Mouse (Mus musculus): ENCODE results near the gene Gpr158.

Gpr158 gene

DNA sequence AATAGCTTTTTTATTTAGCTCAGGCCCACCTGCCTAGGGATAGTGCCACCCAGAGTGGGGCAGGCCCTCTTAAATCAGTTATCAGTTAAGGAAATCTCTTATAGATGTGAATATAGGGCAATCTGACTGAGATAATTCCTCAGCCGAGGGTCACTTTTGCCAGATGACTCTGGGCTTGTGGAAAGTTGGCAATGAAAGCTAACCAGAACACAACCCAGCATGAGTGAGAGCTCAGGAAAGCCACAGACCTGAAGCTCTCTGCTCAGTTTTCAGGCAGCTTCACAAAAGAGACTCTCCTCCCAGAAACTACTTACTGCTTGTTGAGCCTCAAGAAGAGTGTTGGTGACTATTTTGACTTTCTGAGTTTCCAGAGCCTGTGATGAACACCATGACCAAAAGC is 264.8 kb downstream of the Gpr158 start:
- no peak for DNase-seq (ENCODE audit: low spot score)

GRCm38 (mm10) chr2:21665721-21666120 is 298.4 kb downstream of the Gpr158 start:
- no peak for DNase-seq (ENCODE audit: low spot score)

DNA sequence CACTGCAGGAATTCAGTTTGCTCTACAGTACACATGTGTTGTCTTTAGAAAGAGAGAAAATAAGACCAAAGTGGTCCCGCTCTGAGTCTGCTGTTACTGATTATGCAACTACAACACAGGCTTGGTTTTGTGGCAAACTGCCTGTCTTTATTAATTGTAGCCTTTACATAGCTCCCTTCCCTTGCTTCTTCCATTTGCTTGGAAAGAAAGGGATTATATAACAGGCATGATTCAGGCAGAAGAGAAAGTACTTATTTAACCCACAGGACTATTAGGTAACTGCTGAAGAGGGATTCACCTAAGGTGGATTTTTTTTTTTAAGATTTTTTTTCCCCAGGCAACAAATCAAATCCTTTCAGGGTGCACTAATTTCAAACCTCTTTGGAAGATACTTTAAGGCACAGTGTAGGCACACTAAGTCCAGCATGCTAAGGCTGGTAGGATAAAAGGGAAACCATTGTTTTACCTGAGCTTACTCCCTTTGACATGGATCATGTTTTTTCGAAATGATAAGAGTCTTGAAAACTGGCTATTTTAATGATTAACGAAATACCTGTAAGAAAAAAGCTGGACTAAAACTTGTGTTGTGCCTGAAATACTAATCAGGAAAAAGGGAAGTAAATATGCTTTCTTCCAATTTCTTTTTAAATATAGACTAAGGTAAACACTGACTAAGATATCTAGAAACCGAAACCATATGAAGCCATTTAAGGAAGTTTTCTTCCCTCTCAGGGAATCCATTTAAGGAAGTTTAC is 308.9 kb downstream of the Gpr158 start:
- DNase-seq (ENCODE audit: low spot score) = no peak

- DNase-seq (ENCODE audit: low spot score) = no peak
These were observed 309.4 kb downstream of the Gpr158 start for GRCm38 (mm10) chr2:21676839-21677123.

DNA sequence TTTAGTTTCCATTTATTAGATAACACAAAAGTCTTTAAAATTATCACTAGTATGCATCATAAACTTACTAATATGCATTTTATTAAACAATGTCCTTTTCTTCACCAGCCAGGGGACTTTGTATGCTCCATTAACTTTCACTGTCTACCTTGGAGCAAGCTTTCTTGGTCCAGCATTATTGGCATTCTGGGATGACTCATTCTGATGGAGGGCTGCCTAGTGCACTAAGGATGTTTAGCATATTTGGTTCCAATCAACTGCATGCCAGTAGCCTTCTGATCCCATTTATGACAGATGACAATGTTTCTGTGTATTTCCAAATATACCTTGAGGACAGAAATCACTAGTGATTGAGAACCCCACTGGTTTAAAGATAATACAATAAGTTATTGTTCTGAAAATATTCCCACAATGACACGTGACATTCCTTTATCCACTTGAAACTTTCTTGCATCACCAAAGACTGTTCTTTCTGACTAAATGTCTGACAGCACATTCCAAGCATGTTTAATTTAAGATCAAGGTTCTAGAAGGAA is 313.5 kb downstream of the Gpr158 start:
- DNase-seq (ENCODE audit: low spot score) = no peak

DNA sequence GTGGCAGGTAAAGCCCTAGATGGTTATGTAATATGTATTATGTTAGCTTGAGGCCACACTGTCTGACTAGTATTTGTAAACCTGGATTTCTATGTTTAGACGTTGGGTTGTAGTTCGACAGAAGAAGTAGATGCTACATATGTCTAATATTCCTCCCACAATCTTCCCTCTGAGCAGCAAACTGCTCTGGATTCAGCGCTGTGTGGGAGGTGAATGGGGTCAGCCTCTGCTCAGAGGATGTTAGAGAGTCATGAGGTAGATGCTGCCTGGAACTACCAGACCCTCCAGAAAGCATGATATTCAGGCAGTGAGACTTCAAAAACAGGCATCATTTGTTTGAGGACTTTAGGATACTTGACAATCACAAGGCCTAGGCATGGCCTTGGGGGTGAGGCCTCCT is 317.4 kb downstream of the Gpr158 start:
- DNase-seq (ENCODE audit: low spot score) = no peak

- DNase-seq (ENCODE audit: low spot score) = no peak
These were observed 325.8 kb downstream of the Gpr158 start for GRCm38 (mm10) chr2:21693128-21693527.

- no peak for DNase-seq (ENCODE audit: low spot score)
These were observed 326.7 kb downstream of the Gpr158 start for GRCm38 (mm10) chr2:21693807-21694594.

GRCm38 (mm10) chr2:21728075-21728474 is 360.7 kb downstream of the Gpr158 start:
- no peak for DNase-seq (ENCODE audit: low spot score)

- no peak for DNase-seq (ENCODE audit: low spot score)
These were observed 416.4 kb downstream of the Gpr158 start for GRCm38 (mm10) chr2:21783721-21784120.

- DNase-seq (ENCODE audit: low spot score) = no peak
These were observed 425.8 kb downstream of the Gpr158 start for GRCm38 (mm10) chr2:21793156-21793555.

- DNase-seq (ENCODE audit: low spot score) = no peak
These were observed 432.3 kb downstream of the Gpr158 start for GRCm38 (mm10) chr2:21799616-21800015.

DNA sequence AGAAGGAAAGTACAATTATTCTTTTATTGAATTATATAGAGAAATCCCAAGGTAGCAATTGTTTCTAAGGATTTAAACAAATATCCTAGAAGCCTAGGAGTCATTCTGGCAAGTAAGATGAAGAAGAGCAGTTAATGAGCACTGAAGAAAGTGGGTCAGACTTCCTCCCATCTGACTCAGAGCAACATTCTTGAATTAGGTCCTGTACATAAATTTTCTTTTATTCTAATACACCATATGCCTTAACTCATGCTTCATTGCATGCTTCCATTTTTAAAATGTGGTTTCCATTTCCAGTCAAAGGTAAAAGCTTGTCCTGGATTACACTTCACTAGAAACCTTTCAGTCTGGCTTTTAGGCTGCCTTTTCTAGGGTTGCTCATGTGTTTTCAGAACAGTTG is 432.7 kb downstream of the Gpr158 start:
- no peak for DNase-seq (ENCODE audit: low spot score)

DNA sequence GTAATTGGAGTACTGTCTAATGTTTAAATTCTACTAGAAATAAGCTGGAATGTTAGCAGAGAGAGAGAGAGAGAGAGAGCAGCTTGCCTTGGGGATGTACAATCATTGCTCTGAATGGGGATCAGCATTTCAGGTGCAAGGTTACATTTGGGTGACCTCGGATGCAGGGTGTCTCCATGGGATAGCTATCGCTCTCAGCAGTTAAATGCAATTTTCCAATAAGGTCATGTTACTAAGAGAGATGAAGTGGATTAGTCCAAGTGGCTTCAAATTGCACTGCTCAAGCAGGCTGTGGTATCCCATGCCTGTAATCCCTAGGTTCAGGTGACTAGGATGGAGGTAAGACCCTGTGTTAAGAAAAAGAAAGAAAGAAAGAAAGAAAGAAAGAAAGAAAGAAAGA is 441.2 kb downstream of the Gpr158 start:
- DNase-seq (ENCODE audit: low spot score) = no peak

DNA sequence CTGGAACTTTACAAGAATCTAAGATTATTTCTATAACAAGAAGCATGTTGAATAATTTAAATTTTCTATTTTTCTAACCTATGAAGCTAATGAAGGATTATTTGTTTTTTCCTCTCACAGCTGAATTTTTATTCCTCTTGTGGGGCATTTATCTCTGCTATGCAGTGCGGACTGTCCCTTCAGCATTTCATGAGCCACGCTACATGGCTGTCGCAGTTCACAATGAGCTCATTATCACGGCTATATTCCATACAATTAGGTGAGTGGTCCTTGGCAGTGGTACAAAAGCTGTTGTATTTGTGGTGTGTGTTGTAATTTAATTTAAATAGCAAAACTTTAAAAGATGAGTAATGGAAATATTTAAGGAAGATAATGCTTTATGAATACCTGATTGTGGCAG is 443.1 kb downstream of the Gpr158 start:
- DNase-seq (ENCODE audit: low spot score) = no peak

GRCm38 (mm10) chr2:21864061-21864460 is 496.7 kb downstream of the Gpr158 start:
- DNase-seq (ENCODE audit: low spot score) = no peak
